Mouse (Mus musculus): ENCODE measurements around the gene Gm10837. TPM values are rescaled to one million over a fixed set of nuclear protein-coding genes. Genes with fewer than 3 reads are reported as not detected.

Gm10837 gene
- polyA plus RNA-seq, 1 experiment from 2014 or later: 0.54 TPM

DNA sequence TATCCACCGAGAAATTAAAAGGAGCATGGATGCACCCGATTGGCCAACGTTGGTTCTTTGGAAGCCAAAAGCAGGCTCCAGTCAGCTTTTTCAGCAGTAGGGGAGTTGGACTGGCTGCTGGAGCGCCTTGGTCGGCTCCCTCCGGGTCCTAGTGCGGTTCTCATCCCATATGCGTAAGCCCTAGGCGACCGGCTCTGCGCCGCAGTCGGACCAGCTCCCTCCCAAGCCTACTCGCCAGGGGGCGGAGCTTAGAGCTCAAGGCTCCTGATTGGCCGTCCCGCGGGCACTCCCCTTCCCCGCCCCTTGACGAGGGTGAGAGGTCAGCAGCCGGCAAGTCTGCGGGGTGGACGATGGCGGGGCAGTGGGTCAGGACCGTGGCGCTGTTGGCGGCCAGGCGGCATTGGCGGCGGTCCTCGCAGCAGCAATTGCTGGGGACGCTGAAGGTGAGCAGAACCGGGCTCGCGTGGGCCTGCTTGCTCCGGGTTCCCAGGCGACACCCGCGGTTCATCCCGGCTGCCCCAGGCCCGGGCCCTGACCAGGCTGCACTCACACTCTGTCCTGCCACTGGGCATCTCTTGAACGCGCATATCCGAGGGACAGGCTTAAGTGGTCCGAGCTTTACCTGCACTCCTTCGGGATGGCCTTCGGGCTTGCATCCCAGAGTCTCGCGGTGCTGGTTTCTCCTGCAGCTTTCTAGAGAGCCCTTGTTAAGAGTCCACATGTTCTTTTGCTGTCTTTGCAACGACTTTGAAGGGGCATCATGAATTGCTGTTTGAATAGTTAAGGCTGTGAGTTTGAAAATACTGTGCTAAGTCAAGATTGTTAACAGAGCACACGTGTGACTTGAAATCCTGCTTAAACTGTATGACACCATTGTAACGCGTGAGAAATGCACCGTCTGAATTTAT lies 43.9 kb downstream of the Gm10837 start, which contains the start of gene Pcca:
Gene Pcca (plus strand): TSS at position 308 of the 908 bp plus-strand sequence.
- Histone ChIP-seq H3K27ac (ENCODE audit: low read depth, low read length) (0 out of 2 replicates have a peak within 1 kb of the TSS, but pooled peaks have one; percentile 40), H3K4me2 (ENCODE audit: low read depth) (peak within 1 kb of the TSS; percentile 67), H3K9me3 (ENCODE audit: control insufficient read depth, low read length) (no peaks in the 10 kb centered on the region), H3K27me3 (ENCODE audit: control insufficient read depth, insufficient read depth, low read length) (no peaks in the 10 kb centered on the region), H3K4me1 (ENCODE audit: control insufficient read depth, insufficient read depth, low read length) (0 out of 2 replicates have a peak, but pooled peaks cover 4% of the 10 kb centered on the region), H3K36me3 (ENCODE audit: control insufficient read depth, insufficient read depth, low read length) (no peaks in the 10 kb centered on the region), H3K4me3 (ENCODE audit: low read depth, low read length) (peak within 1 kb of the TSS; percentile 56), H3K9ac (ENCODE audit: low read length) (peak within 1 kb of the TSS; percentile 67)
- DNase-seq (ENCODE audit: low spot score): peak; percentile 98
- WGBS: 2% methylated on average over 54 of the region's 54 CpGs
- ATAC-seq (ENCODE audit: insufficient read depth, low FRiP score, low TSS enrichment): peak; percentile 100

DNA sequence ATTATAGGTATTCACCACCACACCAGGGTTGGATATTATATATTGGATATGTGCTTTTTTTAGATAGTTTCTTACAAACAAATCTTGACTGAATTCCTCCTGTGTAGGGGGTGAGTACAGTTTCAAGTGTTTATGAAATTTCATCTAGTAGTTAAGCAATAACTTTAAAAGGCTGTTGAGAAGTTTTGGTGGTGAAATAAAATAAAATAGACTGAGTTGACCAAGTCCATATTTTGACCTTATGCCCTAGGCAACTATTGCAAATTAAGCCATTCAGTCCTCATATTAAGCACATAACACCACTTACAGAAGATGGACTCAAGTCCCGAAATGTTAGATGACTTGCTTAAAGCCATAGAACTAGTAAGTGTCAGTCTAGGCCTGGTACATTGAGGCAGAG lies 45.6 kb downstream of the Gm10837 start:
- no peaks in the 10 kb centered on the region for H3K27me3 ChIP-seq (ENCODE audit: control insufficient read depth, insufficient read depth, low read length)
- H3K27ac ChIP-seq (ENCODE audit: low read depth, low read length): no peak overlapping the region
- H3K4me1 ChIP-seq (ENCODE audit: control insufficient read depth, insufficient read depth, low read length): 0 out of 2 replicates have a peak, but pooled peaks cover 4% of the 10 kb centered on the region
- ATAC-seq (ENCODE audit: insufficient read depth, low FRiP score, low TSS enrichment): no peak
- no peak overlapping the region for H3K4me3 ChIP-seq (ENCODE audit: low read depth, low read length)
- DNase-seq (ENCODE audit: low spot score): no peak
- no peaks in the 10 kb centered on the region for H3K36me3 ChIP-seq (ENCODE audit: control insufficient read depth, insufficient read depth, low read length)
- WGBS: 93% methylated on average over 1 of the region's 1 CpGs
- no peaks in the 10 kb centered on the region for H3K9me3 ChIP-seq (ENCODE audit: control insufficient read depth, low read length)
- H3K9ac ChIP-seq (ENCODE audit: low read length): no peak overlapping the region
- no peak overlapping the region for H3K4me2 ChIP-seq (ENCODE audit: low read depth)

Other genes starting within 250 kb of the Gm10837 start
- 0.23 and 0.35 TPM in 2 replicates for gene Gm5089, start 39.5 kb upstream of the Gm10837 start, polyA plus RNA-seq (2014; fragmentation: Nextera tagmentation; extraction: Ambion mirVana)
- gene Zic5, start 24.9 kb upstream of the Gm10837 start, polyA plus RNA-seq (2014; fragmentation: Nextera tagmentation; extraction: Ambion mirVana): 10.3 and 10.8 TPM in 2 replicates
- 6.3 and 7.6 TPM in 2 replicates for gene Zic2, start 15.2 kb upstream of the Gm10837 start, polyA plus RNA-seq (2014; fragmentation: Nextera tagmentation; extraction: Ambion mirVana)
- gene Pcca, start 43.7 kb downstream of the Gm10837 start, polyA plus RNA-seq (2014; fragmentation: Nextera tagmentation; extraction: Ambion mirVana): 33.1 and 33.4 TPM in 2 replicates

All from neural tube, embryonic 11.5 days (tissue).